Mouse (Mus musculus): Measurements from ENCODE around the gene Nav2. TPM values are rescaled to one million over a fixed set of nuclear protein-coding genes. Genes with fewer than 3 reads are reported as not detected.
A peak's percentile ranks its signal among the peaks of the same experiment; 100 is the strongest.

Gene Nav2
- polyA plus RNA-seq, 1 experiment from 2014 or later: 5.8 TPM

DNA sequence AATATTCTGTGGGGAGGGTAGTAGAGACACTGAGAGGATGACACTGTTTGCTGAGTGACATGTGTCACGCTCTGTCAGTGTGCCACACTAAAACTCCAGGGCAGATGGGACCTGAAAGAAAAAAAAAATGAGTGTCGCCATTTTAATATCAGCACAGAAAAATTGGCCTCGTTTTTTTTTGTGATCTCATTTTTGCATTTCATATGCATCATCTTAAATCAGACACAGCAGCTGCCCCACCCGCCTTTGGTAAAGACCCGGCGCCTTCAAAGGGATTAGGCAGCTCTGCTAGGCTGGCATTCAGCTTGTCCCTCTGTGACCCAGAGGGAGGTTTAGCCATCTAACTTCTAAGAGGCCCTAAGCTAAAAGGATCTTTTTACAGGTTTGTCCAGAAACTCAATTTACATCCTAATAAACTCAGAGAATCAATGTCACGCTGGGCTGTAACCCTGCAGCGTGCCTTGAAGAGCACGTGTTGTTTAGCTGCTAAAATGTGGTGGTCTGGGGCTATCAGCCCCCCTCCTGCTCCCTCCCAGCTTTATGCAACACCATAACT, 576.9 kb downstream of the Nav2 start:
- Histone ChIP-seq H3K4me1 (replicated peaks; ENCODE audit: control insufficient read depth, insufficient read depth, low read length) (no peaks in the 10 kb centered on the region), H3K4me3 (ENCODE audit: low read depth, low read length) (no peak overlapping the region), H3K27ac (ENCODE audit: low read depth, low read length) (no peak overlapping the region), H3K9me3 (ENCODE audit: control insufficient read depth) (no peaks in the 10 kb centered on the region), H3K27me3 (replicated peaks; ENCODE audit: control insufficient read depth, insufficient read depth, low read length) (no peaks in the 10 kb centered on the region), H3K4me2 (replicated peaks; ENCODE audit: low read depth) (no peak overlapping the region), H3K36me3 (ENCODE audit: control insufficient read depth, insufficient read depth) (peaks cover 15% of the 10 kb centered on the region; the same call in 1 of the 2 replicates), H3K9ac (ENCODE audit: low read depth, low read length) (no peak overlapping the region)
- no peak for ATAC-seq
- WGBS: 68% methylated on average over 9 of the region's 9 CpGs
- no peak for TF ChIP-seq CTCF (IDR thresholded peaks at IDR 0.05; ENCODE audit: low read depth)

DNA sequence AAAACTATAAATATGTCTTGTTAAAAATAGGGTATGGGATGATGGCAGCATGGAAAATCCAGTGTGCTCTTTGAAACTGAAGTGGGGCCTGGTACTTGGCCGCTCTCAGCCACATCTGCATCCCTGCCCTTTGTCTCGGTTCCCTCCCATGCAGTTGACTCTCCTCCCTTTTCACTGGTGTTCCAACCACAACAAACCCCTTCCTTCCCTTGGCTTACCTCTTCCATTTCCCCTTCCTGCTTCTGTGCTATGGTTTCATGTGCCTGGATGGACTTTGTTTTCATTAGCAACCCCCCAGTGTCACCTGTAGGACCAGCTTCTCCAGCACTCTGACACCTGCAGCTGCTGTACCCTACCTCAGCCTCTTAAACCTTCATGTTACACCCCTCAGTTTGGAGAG, 578.8 kb downstream of the Nav2 start:
- WGBS: 72% methylated on average over 2 of the region's 2 CpGs
- H3K4me3 ChIP-seq (ENCODE audit: low read depth, low read length): no peak overlapping the region
- no peak for TF ChIP-seq CTCF (IDR thresholded peaks at IDR 0.05; ENCODE audit: low read depth)
- no peak overlapping the region for H3K4me2 ChIP-seq (replicated peaks; ENCODE audit: low read depth)
- H3K9me3 ChIP-seq (ENCODE audit: control insufficient read depth): no peaks in the 10 kb centered on the region
- no peak overlapping the region for H3K9ac ChIP-seq (ENCODE audit: low read depth, low read length)
- no peak for ATAC-seq
- no peaks in the 10 kb centered on the region for H3K27me3 ChIP-seq (replicated peaks; ENCODE audit: control insufficient read depth, insufficient read depth, low read length)
- H3K4me1 ChIP-seq (replicated peaks; ENCODE audit: control insufficient read depth, insufficient read depth, low read length): no peaks in the 10 kb centered on the region
- H3K27ac ChIP-seq (ENCODE audit: low read depth, low read length): no peak overlapping the region
- peaks cover 24% of the 10 kb centered on the region for H3K36me3 ChIP-seq (ENCODE audit: control insufficient read depth, insufficient read depth)

GRCm38 (mm10) chr7:49488493-49489087, 580.1 kb downstream of the Nav2 start:
- H3K9ac ChIP-seq (ENCODE audit: low read depth, low read length): no peak overlapping the region
- H3K27ac ChIP-seq (ENCODE audit: low read depth, low read length): no peak overlapping the region
- WGBS: 38% methylated on average over 4 of the region's 4 CpGs
- no peaks in the 10 kb centered on the region for H3K9me3 ChIP-seq (ENCODE audit: control insufficient read depth)
- H3K4me2 ChIP-seq (replicated peaks; ENCODE audit: low read depth): no peak overlapping the region
- H3K4me1 ChIP-seq (replicated peaks; ENCODE audit: control insufficient read depth, insufficient read depth, low read length): no peaks in the 10 kb centered on the region
- H3K27me3 ChIP-seq (replicated peaks; ENCODE audit: control insufficient read depth, insufficient read depth, low read length): no peaks in the 10 kb centered on the region
- H3K4me3 ChIP-seq (ENCODE audit: low read depth, low read length): no peak overlapping the region
- no peak for TF ChIP-seq CTCF (IDR thresholded peaks at IDR 0.05; ENCODE audit: low read depth)
- peaks cover 25% of the 10 kb centered on the region for H3K36me3 ChIP-seq (ENCODE audit: control insufficient read depth, insufficient read depth)
- ATAC-seq: no peak

GRCm38 (mm10) chr7:49490814-49491213, 582.3 kb downstream of the Nav2 start:
- Histone ChIP-seq H3K4me1 (replicated peaks; ENCODE audit: control insufficient read depth, insufficient read depth, low read length) (no peaks in the 10 kb centered on the region), H3K4me3 (ENCODE audit: low read depth, low read length) (no peak overlapping the region), H3K27ac (ENCODE audit: low read depth, low read length) (no peak overlapping the region), H3K4me2 (replicated peaks; ENCODE audit: low read depth) (no peak overlapping the region), H3K27me3 (replicated peaks; ENCODE audit: control insufficient read depth, insufficient read depth, low read length) (no peaks in the 10 kb centered on the region), H3K36me3 (ENCODE audit: control insufficient read depth, insufficient read depth) (peaks cover 20% of the 10 kb centered on the region), H3K9me3 (ENCODE audit: control insufficient read depth) (no peaks in the 10 kb centered on the region), H3K9ac (ENCODE audit: low read depth, low read length) (no peak overlapping the region)
- no peak for ATAC-seq
- 85% methylated on average over 10 of the region's 10 CpGs for WGBS
- no peak for TF ChIP-seq CTCF (IDR thresholded peaks at IDR 0.05; ENCODE audit: low read depth)

DNA sequence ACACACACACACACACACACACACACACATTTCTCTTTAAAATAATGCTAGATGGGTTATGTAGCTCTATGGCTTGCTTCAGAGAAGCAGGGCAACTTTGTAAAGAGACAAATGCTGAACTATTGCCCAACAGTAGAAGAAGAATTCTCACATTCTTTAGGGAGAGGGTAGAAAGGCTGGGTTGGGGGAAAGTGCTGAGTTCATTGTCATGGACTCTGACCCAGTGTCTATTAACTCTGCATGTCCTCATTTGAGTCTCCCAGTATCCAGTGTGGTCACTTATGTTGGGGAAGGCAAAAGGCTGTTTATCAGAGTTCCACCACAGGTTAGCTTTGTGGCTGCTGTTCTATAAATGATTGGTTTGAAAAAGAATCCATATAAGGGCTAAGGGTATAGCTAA, 584.1 kb downstream of the Nav2 start:
- Histone ChIP-seq H3K4me1 (replicated peaks; ENCODE audit: control insufficient read depth, insufficient read depth, low read length) (no peaks in the 10 kb centered on the region), H3K9me3 (ENCODE audit: control insufficient read depth) (no peaks in the 10 kb centered on the region), H3K27ac (ENCODE audit: low read depth, low read length) (no peak overlapping the region), H3K36me3 (ENCODE audit: control insufficient read depth, insufficient read depth) (peaks cover 20% of the 10 kb centered on the region), H3K4me2 (replicated peaks; ENCODE audit: low read depth) (no peak overlapping the region), H3K27me3 (replicated peaks; ENCODE audit: control insufficient read depth, insufficient read depth, low read length) (no peaks in the 10 kb centered on the region), H3K9ac (ENCODE audit: low read depth, low read length) (no peak overlapping the region), H3K4me3 (ENCODE audit: low read depth, low read length) (no peak overlapping the region)
- no peak for TF ChIP-seq CTCF (IDR thresholded peaks at IDR 0.05; ENCODE audit: low read depth)
- no peak for ATAC-seq

GRCm38 (mm10) chr7:49493210-49493609, 584.7 kb downstream of the Nav2 start:
- Histone ChIP-seq H3K36me3 (ENCODE audit: control insufficient read depth, insufficient read depth) (peaks cover 20% of the 10 kb centered on the region), H3K9ac (ENCODE audit: low read depth, low read length) (no peak overlapping the region), H3K4me1 (replicated peaks; ENCODE audit: control insufficient read depth, insufficient read depth, low read length) (no peaks in the 10 kb centered on the region), H3K9me3 (ENCODE audit: control insufficient read depth) (no peaks in the 10 kb centered on the region), H3K27me3 (replicated peaks; ENCODE audit: control insufficient read depth, insufficient read depth, low read length) (no peaks in the 10 kb centered on the region), H3K27ac (ENCODE audit: low read depth, low read length) (no peak overlapping the region), H3K4me3 (ENCODE audit: low read depth, low read length) (no peak overlapping the region), H3K4me2 (replicated peaks; ENCODE audit: low read depth) (no peak overlapping the region)
- WGBS: 92% methylated on average over 4 of the region's 4 CpGs
- peak; percentile 76 for TF ChIP-seq CTCF (IDR thresholded peaks at IDR 0.05; ENCODE audit: low read depth)
- ATAC-seq: no peak

Data from intestine, postnatal 0 days (tissue).